Mouse (Mus musculus) kidney, adult 11 months (tissue): ENCODE results near the gene Efcab9.

Experiments used
- DNase-seq: peaks from one replicate; pipeline ENCODE4 v3.0.0; 2022

The Efcab9 gene

GRCm38 (mm10) chr11:32531871-32532764, at the start of gene Efcab9:
Gene Efcab9, minus strand, starts transcription at chr11:32532081.
- DNase-seq = no peak

- no peak for DNase-seq
Observed at GRCm38 (mm10) chr11:32581031-32581430, 49.1 kb upstream of the Efcab9 start.

GRCm38 (mm10) chr11:32580305-32580947, 48.5 kb upstream of the Efcab9 start:
- no peak for DNase-seq

- no peak for DNase-seq
Observed at GRCm38 (mm10) chr11:32576760-32577050, 44.8 kb upstream of the Efcab9 start.

GRCm38 (mm10) chr11:32575964-32576759, 44.3 kb upstream of the Efcab9 start:
- DNase-seq = no peak

- DNase-seq = no peak
Observed at GRCm38 (mm10) chr11:32573669-32574068, 41.8 kb upstream of the Efcab9 start.

- DNase-seq = no peak
Observed at GRCm38 (mm10) chr11:32571103-32571502, 39.2 kb upstream of the Efcab9 start.

- DNase-seq = no peak
Observed at GRCm38 (mm10) chr11:32568637-32569293, 36.9 kb upstream of the Efcab9 start.

- DNase-seq = no peak
Observed at GRCm38 (mm10) chr11:32568060-32568459, 36.2 kb upstream of the Efcab9 start.

GRCm38 (mm10) chr11:32567000-32567855, 35.3 kb upstream of the Efcab9 start:
- no peak for DNase-seq

GRCm38 (mm10) chr11:32566184-32566583, 34.3 kb upstream of the Efcab9 start:
- no peak for DNase-seq

- DNase-seq = no peak
Observed at GRCm38 (mm10) chr11:32565088-32565487, 33.2 kb upstream of the Efcab9 start.

- DNase-seq = no peak
Observed at GRCm38 (mm10) chr11:32564629-32565028, 32.7 kb upstream of the Efcab9 start.

- no peak for DNase-seq
Observed at GRCm38 (mm10) chr11:32563660-32564059, 31.8 kb upstream of the Efcab9 start.

GRCm38 (mm10) chr11:32562706-32563105, 30.8 kb upstream of the Efcab9 start:
- no peak for DNase-seq

- no peak for DNase-seq
Observed at GRCm38 (mm10) chr11:32561465-32562355, 29.8 kb upstream of the Efcab9 start.

GRCm38 (mm10) chr11:32560015-32560770, 28.3 kb upstream of the Efcab9 start:
- no peak for DNase-seq

GRCm38 (mm10) chr11:32558677-32559076, 26.8 kb upstream of the Efcab9 start:
- DNase-seq = no peak

- no peak for DNase-seq
Observed at GRCm38 (mm10) chr11:32558026-32558425, 26.1 kb upstream of the Efcab9 start.

- no peak for DNase-seq
Observed at GRCm38 (mm10) chr11:32556333-32556990, 24.6 kb upstream of the Efcab9 start.
